Comparison of ENCODE assay signal across 13 mouse cellular contexts in the genomic region with DNA sequence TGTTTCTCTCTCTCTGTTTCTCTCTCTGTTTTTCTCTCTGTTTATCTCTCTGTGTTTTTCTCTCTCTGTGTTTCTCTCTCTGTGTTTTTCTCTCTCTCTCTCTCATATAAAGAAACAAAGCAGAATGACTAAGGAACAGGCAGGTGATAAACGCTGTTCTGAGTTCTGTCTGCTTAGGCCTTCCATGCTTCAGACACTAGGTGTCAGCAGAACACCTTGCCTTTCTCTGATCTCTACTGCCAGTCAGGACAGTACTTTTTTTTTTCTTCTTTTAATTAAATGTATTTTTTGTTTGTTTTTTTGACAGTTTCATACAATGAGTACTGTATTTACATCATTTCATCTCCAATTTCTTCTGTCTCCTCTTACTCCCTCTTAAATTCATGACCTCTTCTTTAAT. TPM values are rescaled to one million over a fixed set of nuclear protein-coding genes. Genes with fewer than 3 reads are reported as not detected.
A peak's percentile ranks its signal among the peaks of the same experiment; 100 is the strongest.
DNase-seq lines count a peak whose midpoint lies in the region; ATAC-seq and TF ChIP-seq lines count a peak whose summit lies in the region.
"Had no signal": no experiment of that assay in that cellular context is flagged by ENCODE, and none has a peak within 500 bp of the region (broad histone marks: within the 10 kb centered on the region; RNA-seq: fewer than 3 reads in every experiment).

No protein-coding gene starts in this region.

- H3K4me2 ChIP-seq in kidney, embryonic 16.5 days (replicated peaks; ENCODE audit: low read depth, low read length) = no peak overlapping the region
- H3K4me2 ChIP-seq: limb, embryonic 15.5 days; stomach, embryonic 15.5 days had no signal

- no peaks in the 10 kb centered on the region for H3K36me3 ChIP-seq in kidney, embryonic 16.5 days (ENCODE audit: insufficient read depth, low read length)
- H3K36me3 ChIP-seq: limb, embryonic 15.5 days; stomach, embryonic 15.5 days had no signal

- no peak for ATAC-seq in kidney, embryonic 16.5 days (ENCODE audit: low FRiP score, low TSS enrichment)

- H3K9me3 ChIP-seq in kidney, embryonic 16.5 days (ENCODE audit: low read length) = no peaks in the 10 kb centered on the region
- H3K9me3 ChIP-seq: limb, embryonic 15.5 days; stomach, embryonic 15.5 days had no signal

- H3K4me1 ChIP-seq in kidney, embryonic 16.5 days (ENCODE audit: insufficient read depth, low read length) = peaks cover 18% of the 10 kb centered on the region

- TF ChIP-seq CTCF in layer of hippocampus, adult 2 months (conservative IDR thresholded peaks at IDR 0.05) = peak; percentile 69

- H3K27me3 ChIP-seq in kidney, embryonic 16.5 days (ENCODE audit: insufficient read depth, low read length) = no peaks in the 10 kb centered on the region
- H3K27me3 ChIP-seq: limb, embryonic 15.5 days; stomach, embryonic 15.5 days had no signal

- no peak overlapping the region for H3K27ac ChIP-seq in layer of hippocampus, adult 2 months
- no peak overlapping the region for H3K27ac ChIP-seq in kidney, embryonic 16.5 days (ENCODE audit: low read length)
- H3K27ac ChIP-seq: limb, embryonic 15.5 days; stomach, embryonic 15.5 days had no signal

- H3K4me3 ChIP-seq in layer of hippocampus, adult 2 months = no peak overlapping the region
- no peak overlapping the region for H3K4me3 ChIP-seq in kidney, embryonic 16.5 days (ENCODE audit: low read length)
- H3K4me3 ChIP-seq: limb, embryonic 15.5 days; stomach, embryonic 15.5 days had no signal

- DNase-seq in embryo, embryonic 11 days = peak; percentile 21
- no peak for DNase-seq in embryo, embryonic 10.5 days (ENCODE audit: low spot score)
- no peak for DNase-seq in layer of hippocampus, adult 2 months (ENCODE audit: low spot score in 2 of 2)
- no peak for DNase-seq in layer of hippocampus, adult 9-11 months
- peak; percentile 52 for DNase-seq in 3T3-L1 (ENCODE audit: low read depth, low spot score)
- peak; percentile 31 for DNase-seq in R1 (ENCODE audit: low read depth, low spot score)
- DNase-seq in adipocyte (ENCODE audit: low spot score) = no peak
- DNase-seq: gastrocnemius, postnatal 10 days; heart, postnatal 14 days; kidney, adult 11 months had no signal

- no peak overlapping the region for H3K9ac ChIP-seq in kidney, embryonic 16.5 days (replicated peaks; ENCODE audit: low read length)
- H3K9ac ChIP-seq: limb, embryonic 15.5 days; stomach, embryonic 15.5 days had no signal

- 19% methylated on average over 1 of the region's 1 CpGs for WGBS in kidney, embryonic 16.5 days

RNA-seq across cellular contexts. Expression of a gene that starts 2.8 kb away (rescaled TPM):
- total RNA-seq in layer of hippocampus, adult 2 months (2021) = 10 to 100 TPM; 10.4 to 12.0 TPM
- 12.8 and 14.5 TPM in 2 replicates for polyA plus RNA-seq in kidney, embryonic 16.5 days (2015; fragmentation: Nextera tagmentation; extraction: Ambion mirVana)

RNA-seq across cellular contexts. Expression of a gene that starts 58.6 kb away (rescaled TPM):
- 100 to 1,000 TPM; 111 to 113 TPM for total RNA-seq in layer of hippocampus, adult 2 months (2021)
- 382 and 413 TPM in 2 replicates for polyA plus RNA-seq in kidney, embryonic 16.5 days (2015; fragmentation: Nextera tagmentation; extraction: Ambion mirVana)

Comparison
In these comparisons a context has a peak if more than half of its experiments do, and no peak if none do; other contexts are left out.
1. DNase-seq: peak in embryo, embryonic 11 days (single experiment), 3T3-L1 (single experiment) and R1 (single experiment); none in embryo, embryonic 10.5 days (single experiment), layer of hippocampus, adult 2 months (0 of 2), layer of hippocampus, adult 9-11 months (single experiment) and adipocyte (single experiment).